Comparison of ENCODE assay signal across 15 mouse cellular contexts in the genomic region with DNA sequence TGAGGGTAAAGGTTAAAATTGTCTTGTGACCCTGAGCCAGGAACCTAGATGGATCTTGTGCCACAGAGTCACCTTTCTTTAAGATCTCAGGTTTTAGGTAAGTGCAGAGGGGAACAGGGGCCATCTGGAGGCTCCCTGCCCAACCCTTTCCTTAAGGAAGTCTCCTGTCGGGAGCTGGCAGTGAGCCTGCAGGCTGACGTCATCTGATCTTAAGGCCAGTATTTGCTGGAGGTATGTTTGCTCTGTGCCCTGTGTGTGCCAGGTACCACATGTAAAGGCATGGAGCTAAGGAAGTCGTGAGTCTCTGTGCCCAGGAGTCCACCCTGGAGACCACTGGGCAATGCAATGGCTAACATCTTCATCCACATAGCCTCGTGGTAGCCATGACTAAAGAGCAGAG. TPM values are rescaled to one million over a fixed set of nuclear protein-coding genes. Genes with fewer than 3 reads are reported as not detected.
DNase-seq lines count a peak whose midpoint lies in the region; ATAC-seq lines count a peak whose summit lies in the region.
"Had no signal": no experiment of that assay in that cellular context is flagged by ENCODE, and none has a peak within 500 bp of the region (broad histone marks: within the 10 kb centered on the region; RNA-seq: fewer than 3 reads in every experiment).

No protein-coding gene starts in this region.

- DNase-seq in adrenal gland, adult 2 months = peak; percentile 21
- no peak for DNase-seq in adrenal gland, adult 8-10 months
- DNase-seq in kidney, postnatal 10 days = peak; percentile 73
- DNase-seq in lung, postnatal 25 days (ENCODE audit: low spot score) = peak; percentile 60
- no peak for DNase-seq in thymus, postnatal 10 days (ENCODE audit: low spot score in 2 of 2)
- DNase-seq in forebrain, embryonic 10.5 days (ENCODE audit: extremely low spot score, low spot score) = no peak
- DNase-seq: gastrocnemius, postnatal 14 days; layer of hippocampus, postnatal 36 days; thymus, postnatal 36 days had no signal

- no peak overlapping the region for H3K4me3 ChIP-seq in heart, embryonic 12.5 days
- H3K4me3 ChIP-seq in heart, embryonic 11.5 days (ENCODE audit: low read depth, low read length) = no peak overlapping the region
- no peak overlapping the region for H3K4me3 ChIP-seq in forebrain, embryonic 10.5 days
- H3K4me3 ChIP-seq: forebrain, embryonic 12.5 days; hindbrain, embryonic 13.5 days had no signal

- no peak overlapping the region for H3K4me2 ChIP-seq in heart, embryonic 12.5 days
- no peak overlapping the region for H3K4me2 ChIP-seq in heart, embryonic 11.5 days
- H3K4me2 ChIP-seq: forebrain, embryonic 12.5 days; hindbrain, embryonic 13.5 days; liver, embryonic 11.5 days had no signal

- H3K36me3 ChIP-seq in heart, embryonic 12.5 days = no peaks in the 10 kb centered on the region
- H3K36me3 ChIP-seq in heart, embryonic 11.5 days (ENCODE audit: control insufficient read depth, insufficient read depth, low read length) = no peaks in the 10 kb centered on the region
- no peaks in the 10 kb centered on the region for H3K36me3 ChIP-seq in forebrain, embryonic 10.5 days (replicated peaks)
- H3K36me3 ChIP-seq: forebrain, embryonic 12.5 days; hindbrain, embryonic 13.5 days had no signal

- H3K9ac ChIP-seq in heart, embryonic 12.5 days = no peak overlapping the region
- H3K9ac ChIP-seq in heart, embryonic 11.5 days (ENCODE audit: low read depth, low read length) = no peak overlapping the region
- H3K9ac ChIP-seq: forebrain, embryonic 12.5 days; hindbrain, embryonic 13.5 days had no signal

- no peaks in the 10 kb centered on the region for H3K27me3 ChIP-seq in heart, embryonic 12.5 days (replicated peaks)
- no peaks in the 10 kb centered on the region for H3K27me3 ChIP-seq in heart, embryonic 11.5 days (ENCODE audit: control insufficient read depth, insufficient read depth, low read length)
- H3K27me3 ChIP-seq in forebrain, embryonic 10.5 days (ENCODE audit: poor library complexity, severe bottlenecking) = no peaks in the 10 kb centered on the region
- H3K27me3 ChIP-seq: forebrain, embryonic 12.5 days; hindbrain, embryonic 13.5 days had no signal

- no peaks in the 10 kb centered on the region for H3K4me1 ChIP-seq in heart, embryonic 12.5 days (replicated peaks)
- H3K4me1 ChIP-seq in heart, embryonic 11.5 days (ENCODE audit: control insufficient read depth, insufficient read depth, low read length) = no peaks in the 10 kb centered on the region
- H3K4me1 ChIP-seq in forebrain, embryonic 10.5 days = peaks cover 12% of the 10 kb centered on the region
- H3K4me1 ChIP-seq: forebrain, embryonic 12.5 days had no signal

- WGBS in heart, embryonic 12.5 days = 57% methylated on average over 4 of the region's 4 CpGs
- WGBS in heart, embryonic 11.5 days (ENCODE audit: insufficient replicate concordance) = 53% methylated on average over 4 of the region's 4 CpGs
- 80% methylated on average over 4 of the region's 4 CpGs for WGBS in forebrain, embryonic 10.5 days

- no peak overlapping the region for H3K27ac ChIP-seq in heart, embryonic 12.5 days (ENCODE audit: poor library complexity, severe bottlenecking)
- H3K27ac ChIP-seq in heart, embryonic 11.5 days (ENCODE audit: low read depth, low read length) = no peak overlapping the region
- H3K27ac ChIP-seq in forebrain, embryonic 10.5 days = no peak overlapping the region
- H3K27ac ChIP-seq: forebrain, embryonic 12.5 days; hindbrain, embryonic 13.5 days had no signal

- ATAC-seq in heart, embryonic 12.5 days (ENCODE audit: insufficient number of reproducible peaks, low FRiP score) = peak; percentile 39; the same call in 1 of the 2 replicates
- no peak for ATAC-seq in heart, embryonic 11.5 days (replicated peaks; ENCODE audit: insufficient number of reproducible peaks, low FRiP score, low TSS enrichment)
- ATAC-seq: activated CD4-positive, CD25-positive, alpha-beta regulatory T cell, adult 4 months had no signal

- H3K9me3 ChIP-seq in heart, embryonic 12.5 days (replicated peaks) = no peaks in the 10 kb centered on the region
- no peaks in the 10 kb centered on the region for H3K9me3 ChIP-seq in heart, embryonic 11.5 days (replicated peaks; ENCODE audit: control insufficient read depth, low read length)
- no peaks in the 10 kb centered on the region for H3K9me3 ChIP-seq in forebrain, embryonic 10.5 days
- H3K9me3 ChIP-seq: forebrain, embryonic 12.5 days; hindbrain, embryonic 13.5 days had no signal

RNA-seq across cellular contexts. Expression of gene Spata13, which starts 27.6 kb away (rescaled TPM):
- 100 to 1,000 TPM; 144 to 151 TPM for total RNA-seq in adrenal gland, adult 2 months (2021)
- polyA plus RNA-seq in adrenal gland, adult 2 months (2012; rRNA removed) = 35.2 and 41.9 TPM in 2 replicates
- 100 to 1,000 TPM; 152 to 256 (median 184) TPM for total RNA-seq in adrenal gland, adult 8-10 months (2022)
- polyA plus RNA-seq in heart, embryonic 12.5 days (2016; fragmentation: Nextera tagmentation; extraction: Ambion mirVana) = 21.0 and 22.4 TPM in 2 replicates
- polyA plus RNA-seq in heart, embryonic 11.5 days (2014; fragmentation: Nextera tagmentation; extraction: Ambion mirVana) = 16.8 and 19.6 TPM in 2 replicates
- 97.0 and 102 TPM in 2 replicates for polyA plus RNA-seq in forebrain, embryonic 10.5 days (2016; fragmentation: Nextera tagmentation; extraction: Ambion mirVana)

Comparison
In these comparisons a context has a peak if more than half of its experiments do, and no peak if none do; other contexts are left out.
1. DNase-seq: peak in adrenal gland, adult 2 months (single experiment), kidney, postnatal 10 days (single experiment) and lung, postnatal 25 days (single experiment); none in adrenal gland, adult 8-10 months (single experiment), thymus, postnatal 10 days (0 of 2) and forebrain, embryonic 10.5 days (single experiment).